ENCODE assay signal across 28 mouse cellular contexts in genomic region chr8:12156893-12157292, GRCm38 (mm10).
A peak's percentile ranks its signal among the peaks of the same experiment; 100 is the strongest.
DNase-seq lines count a peak whose midpoint lies in the region; ATAC-seq and TF ChIP-seq lines count a peak whose summit lies in the region.
"Had no signal": no experiment of that assay in that cellular context is flagged by ENCODE, and none has a peak within 500 bp of the region (broad histone marks: within the 10 kb centered on the region; RNA-seq: fewer than 3 reads in every experiment).

No protein-coding gene starts in this region.

- no peaks in the 10 kb centered on the region for H3K36me3 ChIP-seq in lung, embryonic 14.5 days (ENCODE audit: insufficient read depth)
- no peaks in the 10 kb centered on the region for H3K36me3 ChIP-seq in stomach, embryonic 14.5 days (ENCODE audit: control insufficient read depth, insufficient read depth, low read length)
- H3K36me3 ChIP-seq in hindbrain, postnatal 0 days (ENCODE audit: insufficient read depth, low read length): no peaks in the 10 kb centered on the region
- no peaks in the 10 kb centered on the region for H3K36me3 ChIP-seq in kidney, embryonic 15.5 days
- H3K36me3 ChIP-seq: embryonic facial prominence, embryonic 10.5 days; embryonic facial prominence, embryonic 13.5 days; forebrain, embryonic 12.5 days; forebrain, embryonic 15.5 days; heart, embryonic 10.5 days; heart, embryonic 13.5 days had no signal

- TF ChIP-seq CTCF in lung, embryonic 14.5 days (IDR thresholded peaks at IDR 0.05; ENCODE audit: low read depth): no peak
- no peak for TF ChIP-seq CTCF in lung, adult 2 months (IDR thresholded peaks at IDR 0.05; ENCODE audit: insufficient read depth, low read length)
- TF ChIP-seq CTCF in hindbrain, postnatal 0 days (IDR thresholded peaks at IDR 0.05; ENCODE audit: low read depth): no peak

- no peaks in the 10 kb centered on the region; the same call in 1 of the 2 replicates for H3K4me1 ChIP-seq in lung, embryonic 14.5 days (ENCODE audit: insufficient read depth)
- H3K4me1 ChIP-seq in lung, adult 2 months (ENCODE audit: control insufficient read depth, insufficient read depth, low read length): 0 out of 2 replicates have a peak, but pooled peaks cover 2% of the 10 kb centered on the region
- no peaks in the 10 kb centered on the region for H3K4me1 ChIP-seq in stomach, embryonic 14.5 days (ENCODE audit: control insufficient read depth, insufficient read depth, low read length)
- no peaks in the 10 kb centered on the region for H3K4me1 ChIP-seq in hindbrain, postnatal 0 days (ENCODE audit: insufficient read depth, low read length)
- peaks cover 7% of the 10 kb centered on the region for H3K4me1 ChIP-seq in kidney, embryonic 15.5 days
- H3K4me1 ChIP-seq: embryonic facial prominence, embryonic 13.5 days; heart, embryonic 10.5 days; heart, embryonic 13.5 days had no signal

- H3K4me3 ChIP-seq in lung, embryonic 14.5 days (ENCODE audit: low read depth, low read length): no peak overlapping the region
- H3K4me3 ChIP-seq in lung, adult 2 months (replicated peaks; ENCODE audit: extremely low read depth, low read depth, low read length): no peak overlapping the region
- H3K4me3 ChIP-seq in stomach, embryonic 14.5 days (ENCODE audit: low read depth, low read length): no peak overlapping the region
- H3K4me3 ChIP-seq in hindbrain, postnatal 0 days (ENCODE audit: low read length): no peak overlapping the region
- no peak overlapping the region for H3K4me3 ChIP-seq in kidney, embryonic 15.5 days (replicated peaks)
- H3K4me3 ChIP-seq: embryonic facial prominence, embryonic 10.5 days; embryonic facial prominence, embryonic 13.5 days; erythroblast, embryonic 14.5 days; forebrain, embryonic 12.5 days; forebrain, embryonic 15.5 days; heart, adult 2 months; heart, embryonic 10.5 days; heart, embryonic 13.5 days had no signal

- WGBS in lung, embryonic 14.5 days: 77% methylated on average over 1 of the region's 1 CpGs
- WGBS in lung, adult 2 months: 71% methylated on average over 1 of the region's 1 CpGs
- 79% methylated on average over 1 of the region's 1 CpGs for WGBS in stomach, embryonic 14.5 days
- WGBS in hindbrain, postnatal 0 days: 75% methylated on average over 1 of the region's 1 CpGs
- 88% methylated on average over 1 of the region's 1 CpGs for WGBS in kidney, embryonic 15.5 days

- H3K9me3 ChIP-seq in lung, embryonic 14.5 days (ENCODE audit: low read depth, low read length): no peaks in the 10 kb centered on the region
- no peaks in the 10 kb centered on the region for H3K9me3 ChIP-seq in stomach, embryonic 14.5 days (ENCODE audit: control insufficient read depth, low read depth, low read length)
- no peaks in the 10 kb centered on the region for H3K9me3 ChIP-seq in hindbrain, postnatal 0 days (ENCODE audit: low read length)
- no peaks in the 10 kb centered on the region for H3K9me3 ChIP-seq in kidney, embryonic 15.5 days (replicated peaks)
- H3K9me3 ChIP-seq: embryonic facial prominence, embryonic 10.5 days; embryonic facial prominence, embryonic 13.5 days; forebrain, embryonic 12.5 days; forebrain, embryonic 15.5 days; heart, embryonic 13.5 days had no signal

- no peak overlapping the region for H3K27ac ChIP-seq in lung, embryonic 14.5 days (ENCODE audit: low read depth)
- no peak overlapping the region for H3K27ac ChIP-seq in stomach, embryonic 14.5 days (ENCODE audit: low read length)
- no peak overlapping the region for H3K27ac ChIP-seq in hindbrain, postnatal 0 days
- H3K27ac ChIP-seq in kidney, embryonic 15.5 days: no peak overlapping the region
- H3K27ac ChIP-seq: embryonic facial prominence, embryonic 10.5 days; embryonic facial prominence, embryonic 13.5 days; forebrain, embryonic 12.5 days; forebrain, embryonic 15.5 days; heart, adult 2 months; heart, embryonic 10.5 days; heart, embryonic 13.5 days had no signal

- no peak overlapping the region for H3K9ac ChIP-seq in lung, embryonic 14.5 days
- H3K9ac ChIP-seq in stomach, embryonic 14.5 days (replicated peaks; ENCODE audit: low read depth, low read length): no peak overlapping the region
- no peak overlapping the region for H3K9ac ChIP-seq in hindbrain, postnatal 0 days (replicated peaks; ENCODE audit: low read length)
- no peak overlapping the region for H3K9ac ChIP-seq in kidney, embryonic 15.5 days
- H3K9ac ChIP-seq: embryonic facial prominence, embryonic 13.5 days; forebrain, embryonic 12.5 days; forebrain, embryonic 15.5 days; heart, embryonic 13.5 days had no signal

- no peak for TF ChIP-seq POLR2A in lung, adult 2 months (IDR thresholded peaks at IDR 0.05; ENCODE audit: borderline replicate concordance, extremely low read depth, low read depth, low read length)

- no peaks in the 10 kb centered on the region for H3K27me3 ChIP-seq in lung, embryonic 14.5 days (ENCODE audit: insufficient read depth, low read length)
- no peaks in the 10 kb centered on the region for H3K27me3 ChIP-seq in stomach, embryonic 14.5 days (ENCODE audit: control insufficient read depth, insufficient read depth, low read length)
- H3K27me3 ChIP-seq in hindbrain, postnatal 0 days (ENCODE audit: insufficient read depth, low read length): 0 out of 2 replicates have a peak, but pooled peaks cover 5% of the 10 kb centered on the region
- peaks cover 10% of the 10 kb centered on the region for H3K27me3 ChIP-seq in kidney, embryonic 15.5 days

- no peak overlapping the region for H3K4me2 ChIP-seq in lung, embryonic 14.5 days
- no peak overlapping the region for H3K4me2 ChIP-seq in stomach, embryonic 14.5 days (replicated peaks; ENCODE audit: low read depth, low read length)
- H3K4me2 ChIP-seq in hindbrain, postnatal 0 days (ENCODE audit: low read depth, low read length): no peak overlapping the region
- no peak overlapping the region for H3K4me2 ChIP-seq in kidney, embryonic 15.5 days
- H3K4me2 ChIP-seq: embryonic facial prominence, embryonic 13.5 days; forebrain, embryonic 12.5 days; forebrain, embryonic 15.5 days; heart, embryonic 13.5 days had no signal

- peak; percentile 11; the same call in 1 of the 2 replicates for ATAC-seq in lung, embryonic 14.5 days (ENCODE audit: insufficient read depth)
- peak; percentile 28; the same call in 1 of the 2 replicates for ATAC-seq in stomach, embryonic 14.5 days (ENCODE audit: insufficient number of reproducible peaks, insufficient read depth, low FRiP score, low read depth)
- no peak for ATAC-seq in hindbrain, postnatal 0 days
- no peak for ATAC-seq in kidney, embryonic 15.5 days (replicated peaks; ENCODE audit: low FRiP score)
- ATAC-seq: activated CD4-positive, CD25-positive, alpha-beta regulatory T cell, adult 4 months; forebrain, embryonic 15.5 days had no signal

- peak; percentile 37 for DNase-seq in lung, embryonic 14.5 days
- no peak for DNase-seq in lung, adult 2 months
- DNase-seq in urinary bladder, postnatal 14 days (ENCODE audit: low spot score): peak; percentile 16
- no peak for DNase-seq in urinary bladder, postnatal 10 days (ENCODE audit: low spot score)
- no peak for DNase-seq in hindbrain, postnatal 0 days (ENCODE audit: low spot score)
- no peak for DNase-seq in right cerebral cortex, adult 2 months (ENCODE audit: low spot score in 2 of 2)
- DNase-seq: adrenal gland, adult 8-10 months; adrenal gland, postnatal 25 days; cerebellum, adult 11-12 months; cerebellum, adult 8-10 months; cerebellum, postnatal 10 days; cerebellum, postnatal 36 days; embryo, embryonic 11 days; gastrocnemius, postnatal 10 days; gastrocnemius, postnatal 36 days; heart, adult 2 months; heart, postnatal 14 days; heart, postnatal 4 days had no signal

Comparison
In these comparisons a context has a peak if more than half of its experiments do, and no peak if none do; other contexts are left out.
1. DNase-seq: peak in lung, embryonic 14.5 days (single experiment) and urinary bladder, postnatal 14 days (single experiment); none in lung, adult 2 months (single experiment), urinary bladder, postnatal 10 days (single experiment), hindbrain, postnatal 0 days (single experiment) and right cerebral cortex, adult 2 months (0 of 2).
2. ATAC-seq: peak in lung, embryonic 14.5 days (single experiment) and stomach, embryonic 14.5 days (single experiment); none in hindbrain, postnatal 0 days (single experiment) and kidney, embryonic 15.5 days (single experiment).